Mouse (Mus musculus): ENCODE results near the gene Ttn. TPM values are rescaled to one million over a fixed set of nuclear protein-coding genes. Genes with fewer than 3 reads are reported as not detected.

Ttn gene
- total RNA-seq, 2 experiments from 2014 or later: 4,187 to 4,191 TPM

DNA sequence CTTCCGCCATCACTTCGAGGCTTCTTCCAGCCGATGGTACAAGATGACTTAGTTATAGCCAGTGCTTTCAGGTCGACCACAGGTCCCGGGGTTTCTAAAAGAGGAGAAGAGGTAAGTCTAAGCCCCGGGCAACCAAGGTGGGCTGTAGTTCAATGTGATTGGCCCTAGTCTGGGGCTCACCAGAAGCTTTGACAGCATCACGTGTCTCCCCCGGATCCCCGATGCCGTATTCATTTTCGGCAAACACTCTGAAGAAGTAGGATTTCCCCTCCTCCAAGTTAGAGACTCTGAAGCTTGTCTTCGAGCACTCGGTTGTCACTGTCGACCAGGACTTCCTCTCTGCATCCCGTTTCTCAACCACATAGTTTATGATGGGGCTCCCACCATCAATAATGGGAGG, 225.9 kb downstream of the Ttn start:
- intact Hi-C loops (cut with DNase I; ENCODE audit: low total_unique reads): no loop called here
- DNase-seq: no peak

DNA sequence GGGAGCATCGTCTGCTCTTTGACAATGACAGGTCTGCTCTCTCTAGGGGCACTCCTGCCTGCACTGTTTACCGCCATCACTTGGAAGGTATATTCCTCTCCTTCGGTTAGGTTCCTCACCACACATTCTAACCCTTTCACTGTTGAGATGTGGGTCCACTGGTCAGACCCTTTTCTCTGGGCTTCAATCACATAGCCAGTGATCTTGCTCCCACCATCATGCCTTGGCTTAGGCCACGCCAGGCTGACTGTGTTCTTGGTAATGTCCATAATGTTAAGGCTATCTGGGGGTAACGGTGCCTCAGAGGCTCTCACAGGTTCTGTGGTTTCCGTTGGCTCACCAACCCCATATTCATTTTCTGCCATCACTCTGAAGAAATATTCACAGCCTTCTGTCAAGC, 230.4 kb downstream of the Ttn start:
- intact Hi-C loops (cut with DNase I; ENCODE audit: low total_unique reads): no loop called here
- no peak for DNase-seq

DNA sequence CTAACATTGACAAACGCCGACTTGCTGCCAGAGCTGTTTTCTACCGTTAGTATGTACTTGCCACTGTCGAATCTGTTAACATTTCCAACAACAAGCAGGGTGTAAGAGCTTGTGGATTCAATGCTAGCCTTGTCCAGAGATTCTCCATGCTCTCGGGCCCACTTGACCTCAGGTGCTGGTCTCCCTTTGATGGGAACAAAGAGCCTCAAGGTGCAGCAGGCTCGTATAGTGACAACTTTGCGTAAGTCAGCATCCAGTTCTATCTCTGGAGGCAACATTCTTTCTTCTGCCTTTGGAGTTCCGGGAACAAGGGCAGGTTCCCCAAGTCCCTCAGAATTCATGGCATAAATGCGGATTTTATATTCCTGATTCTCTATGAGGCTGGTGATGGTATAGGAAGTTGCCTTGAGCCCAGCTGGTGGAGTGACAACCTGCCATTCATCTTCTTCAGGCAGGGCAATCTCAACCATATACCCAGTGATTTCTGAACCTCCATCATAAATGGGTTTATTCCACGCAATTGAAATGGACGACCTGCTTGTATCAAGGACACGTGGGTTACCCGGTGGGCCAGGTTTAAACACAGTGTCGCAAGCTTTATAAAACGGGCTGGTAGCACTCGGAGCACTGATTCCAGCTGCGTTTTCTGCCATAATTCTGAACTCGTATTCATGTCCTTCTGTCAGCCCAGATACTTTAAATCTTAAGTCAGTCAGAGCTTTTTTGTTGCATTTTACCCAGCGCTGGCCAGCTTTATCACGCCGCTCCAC, 232.8 kb downstream of the Ttn start:
- intact Hi-C loops (cut with DNase I; ENCODE audit: low total_unique reads): no loop called here
- DNase-seq: no peak

DNA sequence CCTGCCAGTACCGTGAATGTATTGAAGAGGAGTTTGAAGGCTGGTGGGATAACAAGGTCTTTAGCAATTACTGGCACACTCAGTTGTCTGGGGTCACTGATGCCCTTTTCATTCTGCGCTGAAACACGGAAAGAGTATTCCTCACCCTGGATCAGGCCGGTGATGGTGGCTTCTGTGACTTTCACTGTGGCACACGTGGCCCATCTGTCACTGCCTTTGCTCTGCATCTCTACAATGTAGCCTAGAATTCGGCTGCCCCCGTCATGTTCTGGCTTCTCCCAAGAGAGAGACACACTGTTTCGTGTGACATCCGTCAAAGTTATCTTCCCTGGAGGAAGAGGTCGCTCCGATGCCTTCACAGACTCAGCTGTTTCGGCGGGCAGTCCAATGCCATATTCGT, 233.7 kb downstream of the Ttn start:
- intact Hi-C loops (cut with DNase I; ENCODE audit: low total_unique reads): no loop called here
- no peak for DNase-seq

DNA sequence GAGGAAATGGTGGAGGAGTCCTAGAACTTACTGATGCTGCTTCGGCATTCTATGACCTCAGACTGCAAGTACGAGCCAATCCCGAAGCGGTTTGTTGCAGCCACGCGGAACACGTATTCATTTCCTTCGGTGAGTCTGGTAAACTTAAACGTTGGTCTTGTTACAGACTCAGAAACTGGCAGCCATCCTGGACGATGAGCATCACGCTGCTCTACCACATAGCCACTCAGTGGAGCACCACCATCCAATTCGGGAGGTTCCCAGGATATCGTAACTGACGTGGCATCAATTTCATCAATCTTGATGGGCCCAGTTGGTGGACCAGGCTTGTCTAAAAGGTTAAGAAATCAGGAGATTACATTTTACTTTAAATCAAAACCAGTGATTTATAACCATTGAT, 262.7 kb downstream of the Ttn start:
- intact Hi-C loops (cut with DNase I; ENCODE audit: low total_unique reads): no loop called here
- DNase-seq: peak; percentile 2

DNA sequence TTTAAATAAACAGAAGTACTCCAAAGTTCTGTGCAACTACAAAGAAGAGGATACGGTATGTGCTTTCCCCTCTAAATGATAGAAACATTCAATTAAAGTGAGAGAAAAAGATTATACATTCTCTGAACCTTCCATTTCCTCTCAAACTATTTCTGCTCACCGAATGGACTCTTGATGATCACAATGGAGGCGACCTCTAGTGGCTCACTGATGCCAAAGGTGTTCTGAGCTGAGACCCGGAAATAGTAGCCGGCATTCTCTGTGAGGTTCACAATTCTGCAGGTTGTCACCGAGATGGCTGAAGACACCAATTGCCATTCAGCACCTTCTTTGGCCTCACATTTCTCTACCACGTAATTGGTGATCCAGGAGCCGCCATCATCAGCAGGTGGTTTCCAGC, 267.4 kb downstream of the Ttn start:
- intact Hi-C loops (cut with DNase I; ENCODE audit: low total_unique reads): no loop called here
- DNase-seq: no peak

DNA sequence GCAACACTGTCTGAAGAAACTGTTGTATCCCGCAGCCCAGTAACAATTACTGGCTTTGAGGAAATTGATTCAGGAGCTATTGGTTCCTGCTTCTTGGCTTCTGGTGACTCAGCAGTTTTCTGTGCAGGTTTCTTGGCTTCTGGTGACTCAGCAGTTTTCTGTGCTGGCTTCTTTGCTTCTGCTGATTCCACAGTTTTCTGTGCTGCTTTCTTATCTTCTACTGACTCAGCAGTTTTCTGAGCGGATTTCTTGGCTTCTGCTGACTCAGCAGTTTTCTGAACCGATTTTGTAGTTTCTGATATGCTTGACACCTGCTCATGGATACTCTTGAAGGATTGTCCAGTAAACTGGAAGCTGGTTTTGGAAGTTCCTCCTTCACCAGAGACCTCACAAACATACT, 273.8 kb downstream of the Ttn start:
- DNase-seq: no peak
- intact Hi-C loops (cut with DNase I; ENCODE audit: low total_unique reads): no loop called here

DNA sequence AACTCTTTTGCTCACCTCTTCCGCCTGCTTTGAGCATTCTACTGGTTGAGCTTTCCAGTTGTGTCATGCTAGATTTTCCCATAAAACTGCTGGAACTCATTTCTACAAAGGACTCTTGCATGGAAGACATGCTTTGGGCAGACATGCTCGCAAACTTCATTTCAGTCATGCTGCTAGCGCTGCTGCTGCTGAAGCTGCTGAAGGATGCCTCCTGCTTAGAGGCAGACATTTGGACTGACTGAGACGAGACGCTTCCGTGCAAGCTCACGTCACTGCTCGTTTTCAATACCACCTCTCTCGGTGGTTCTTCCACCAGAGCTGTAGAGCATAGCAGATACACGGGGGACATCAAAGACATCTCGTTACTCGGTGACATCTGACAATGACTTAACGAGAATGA, 276.7 kb downstream of the Ttn start:
- DNase-seq: no peak
- intact Hi-C loops (cut with DNase I; ENCODE audit: low total_unique reads): no loop called here

DNA sequence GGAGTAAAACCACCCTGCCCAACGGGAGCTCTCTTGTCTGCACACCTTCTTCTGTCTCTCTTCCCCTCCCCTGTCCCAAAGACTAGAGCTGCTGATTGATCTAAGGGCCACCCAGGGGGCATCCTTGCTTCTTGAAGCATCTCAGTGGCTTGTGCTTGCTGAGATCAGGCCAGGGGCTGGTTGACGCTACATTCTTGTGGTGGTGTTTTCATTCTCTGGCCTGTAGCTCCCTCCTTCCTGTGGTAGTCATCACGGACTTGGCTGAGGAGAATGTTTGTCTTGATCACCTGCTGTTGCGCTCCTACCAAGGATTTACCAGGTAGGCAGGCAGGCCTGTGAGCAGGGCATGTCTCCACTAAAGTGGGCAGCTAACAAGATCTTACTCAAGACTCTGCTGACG, 279.6 kb downstream of the Ttn start:
- intact Hi-C loops (cut with DNase I; ENCODE audit: low total_unique reads): no loop called here

DNA sequence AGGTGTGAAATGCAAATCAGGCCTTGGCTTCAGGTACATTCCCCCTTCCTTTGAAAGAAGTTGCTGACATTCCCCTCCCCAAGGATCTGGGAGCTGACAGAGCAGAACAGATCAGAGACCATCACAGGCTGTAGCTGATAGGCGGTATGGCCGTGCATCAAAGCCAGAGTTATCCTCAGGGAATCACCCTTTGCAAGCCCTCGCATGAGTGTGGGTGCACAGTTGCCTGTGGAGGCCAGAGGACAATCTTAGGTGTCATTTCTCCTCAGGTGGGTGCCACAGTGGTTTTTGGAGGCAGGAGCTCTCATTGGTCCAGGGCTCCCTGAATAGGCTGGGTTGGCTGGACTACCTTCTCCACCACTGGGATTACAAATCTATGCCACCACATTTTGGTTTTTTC, 280.2 kb downstream of the Ttn start:
- intact Hi-C loops (cut with DNase I; ENCODE audit: low total_unique reads): no loop called here
- DNase-seq: no peak

More for the DNA sequence above, 279.6 kb downstream of the Ttn start:
- no peak for DNase-seq

DNA sequence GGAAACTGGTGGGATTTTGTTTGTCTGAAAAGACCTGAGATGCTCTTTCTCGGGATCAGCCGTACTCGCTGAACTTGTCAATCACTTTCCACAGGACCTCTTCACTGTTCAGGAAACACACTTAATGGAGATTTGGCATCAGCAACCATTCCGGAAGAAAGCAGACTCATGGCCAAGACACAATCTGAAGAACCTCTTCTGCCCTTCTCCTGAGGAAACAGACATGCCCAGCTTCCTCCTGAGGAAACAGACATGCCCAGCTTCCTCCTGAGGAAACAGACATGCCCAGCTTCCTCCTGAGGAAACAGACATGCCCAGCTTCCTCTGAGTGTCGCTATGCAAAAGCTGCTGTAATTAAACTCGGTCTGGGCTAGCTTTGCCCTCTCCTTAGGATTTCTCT, 287.1 kb downstream of the Ttn start:
- no peak for DNase-seq
- intact Hi-C loops (cut with DNase I; ENCODE audit: low total_unique reads): no loop called here

DNA sequence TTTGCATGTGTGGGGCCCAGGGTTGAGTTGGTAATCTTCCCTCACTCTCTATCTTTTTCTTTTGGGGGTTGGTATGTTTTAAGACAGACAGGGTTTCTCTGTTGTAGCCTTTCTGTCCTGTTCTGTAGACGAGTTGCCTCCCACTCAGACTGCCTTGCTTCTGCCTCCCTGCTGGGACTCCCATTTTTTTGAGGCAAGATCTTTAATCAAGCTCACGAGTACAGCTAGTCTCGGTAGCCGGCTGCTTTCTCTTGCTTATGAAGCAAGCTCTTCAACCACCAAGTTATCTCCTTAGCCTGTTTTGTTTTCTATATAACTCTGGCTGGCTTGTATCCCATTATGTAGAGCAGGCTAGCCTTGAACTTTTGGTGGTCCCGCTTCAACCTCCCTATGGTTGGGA, 288.6 kb downstream of the Ttn start:
- no peak for DNase-seq
- intact Hi-C loops (cut with DNase I; ENCODE audit: low total_unique reads): no loop called here

DNA sequence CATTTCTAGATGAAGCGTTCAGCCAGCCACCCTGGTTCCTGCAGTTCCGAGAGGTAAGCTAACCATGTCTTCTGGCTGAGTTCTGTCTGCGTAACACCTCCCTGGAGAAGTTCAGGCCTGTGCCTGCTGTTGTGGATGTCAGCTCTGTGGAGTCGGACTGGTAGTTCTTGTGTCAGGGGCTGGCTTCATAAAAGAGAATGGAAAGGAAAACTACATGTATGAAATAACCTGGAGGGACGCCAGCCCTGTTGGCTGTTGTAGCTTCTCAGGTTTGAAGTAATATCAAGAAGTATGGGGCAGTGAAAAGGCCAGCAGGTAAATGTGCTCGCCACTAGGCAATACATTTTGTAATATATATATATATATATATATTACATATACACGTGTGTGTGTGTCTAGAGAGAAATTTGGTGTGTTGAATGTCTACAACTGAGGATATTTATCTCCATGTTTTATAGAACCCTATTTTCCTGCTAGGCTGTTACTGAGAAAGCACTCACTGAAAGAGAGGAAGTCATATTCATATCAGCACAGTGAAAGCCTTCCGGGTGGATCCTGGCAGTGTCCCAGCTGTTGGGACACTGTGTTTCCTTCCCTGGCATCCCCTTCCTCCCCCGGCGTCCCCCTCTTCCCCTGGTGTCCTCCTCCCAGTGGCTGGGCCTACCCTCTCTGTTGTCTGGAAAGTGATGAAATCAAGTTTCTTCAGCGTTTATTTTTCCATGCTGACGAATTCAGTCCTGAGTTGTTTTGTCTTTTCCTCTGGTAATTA, 291.7 kb downstream of the Ttn start:
- DNase-seq: peak; percentile 55
- intact Hi-C loops (cut with DNase I; ENCODE audit: low total_unique reads): no loop called here

DNA sequence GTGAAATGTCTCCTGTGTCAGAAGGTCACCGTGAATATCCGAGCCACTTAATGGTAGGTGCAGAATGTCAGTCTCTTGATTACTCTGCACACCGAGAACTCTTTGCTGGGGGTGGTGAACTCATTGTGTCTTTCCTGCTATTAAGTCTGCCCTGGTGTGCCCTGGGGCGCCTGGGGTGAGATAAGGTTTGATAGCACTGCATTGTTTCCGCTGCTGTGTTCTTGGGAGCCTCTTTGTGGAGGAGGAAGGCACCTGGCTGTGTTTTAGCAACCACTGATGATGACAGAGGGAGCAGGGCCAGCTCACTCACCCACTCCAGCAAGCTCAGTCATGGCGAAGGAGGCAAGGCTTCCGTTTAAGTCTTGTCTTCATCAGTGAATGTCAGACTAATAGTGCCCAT, 294.2 kb downstream of the Ttn start:
- DNase-seq: no peak
- intact Hi-C loops (cut with DNase I; ENCODE audit: low total_unique reads): no loop called here

DNA sequence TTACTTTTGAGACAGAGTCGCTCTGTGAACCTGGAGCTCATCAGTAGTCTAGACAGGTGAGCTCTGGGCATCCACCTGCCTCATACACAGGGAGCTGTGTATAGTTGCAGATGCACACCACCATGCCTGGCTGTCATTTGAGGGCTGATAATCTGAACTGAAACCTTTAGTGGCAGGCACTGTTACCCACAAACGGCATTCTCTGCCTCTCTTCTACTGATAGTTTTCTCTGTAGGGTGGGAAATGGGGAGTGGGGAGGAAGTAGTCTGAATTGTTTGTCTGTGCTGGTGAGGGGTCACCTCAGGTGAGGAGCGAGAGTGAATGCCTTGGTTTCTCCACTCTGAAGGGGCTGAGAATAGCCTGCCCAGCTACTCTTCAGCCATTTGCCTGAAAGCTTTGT, 294.7 kb downstream of the Ttn start:
- intact Hi-C loops (cut with DNase I; ENCODE audit: low total_unique reads): no loop called here
- no peak for DNase-seq

DNA sequence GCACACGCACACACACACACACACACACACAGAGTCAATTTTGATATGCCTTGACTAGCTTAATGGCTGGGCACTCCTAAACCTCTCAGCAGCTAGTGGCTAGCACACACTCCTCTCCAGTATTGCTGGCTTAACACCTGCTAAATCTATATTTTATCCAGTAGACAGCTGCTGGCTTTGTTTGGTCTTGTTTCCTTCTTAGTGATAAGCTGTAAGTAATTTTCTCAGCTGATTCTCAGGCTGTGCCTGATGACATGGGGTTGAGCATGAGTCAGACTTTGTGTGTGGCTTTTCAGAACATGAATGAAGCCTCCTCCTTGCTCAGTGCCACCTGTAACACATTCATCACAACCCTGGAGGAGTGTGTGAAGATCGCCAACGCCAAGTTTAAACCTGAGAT, 295.4 kb downstream of the Ttn start:
- intact Hi-C loops (cut with DNase I; ENCODE audit: low total_unique reads): no loop called here
- DNase-seq: no peak

DNA sequence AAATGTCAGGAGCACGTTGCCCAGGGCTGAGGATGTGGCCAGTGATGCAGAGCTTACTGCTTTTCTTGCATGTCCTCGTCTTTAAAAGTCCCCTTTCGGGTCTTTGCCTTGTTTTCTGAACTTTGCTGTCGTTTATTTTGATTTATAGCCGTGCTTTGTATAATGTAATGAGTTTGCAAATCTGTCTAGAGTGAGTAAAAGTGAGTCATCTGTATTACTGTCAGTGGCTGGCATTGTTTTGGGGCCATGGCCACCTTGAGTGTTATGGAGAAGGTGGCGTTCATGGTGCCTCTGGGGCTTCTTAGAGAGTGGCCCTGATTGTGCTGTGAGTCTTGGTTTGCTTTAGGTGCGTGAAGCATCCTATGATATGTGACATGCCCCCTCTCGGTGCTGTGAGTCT, 300.0 kb downstream of the Ttn start:
- DNase-seq: no peak
- intact Hi-C loops (cut with DNase I; ENCODE audit: low total_unique reads): no loop called here

DNA sequence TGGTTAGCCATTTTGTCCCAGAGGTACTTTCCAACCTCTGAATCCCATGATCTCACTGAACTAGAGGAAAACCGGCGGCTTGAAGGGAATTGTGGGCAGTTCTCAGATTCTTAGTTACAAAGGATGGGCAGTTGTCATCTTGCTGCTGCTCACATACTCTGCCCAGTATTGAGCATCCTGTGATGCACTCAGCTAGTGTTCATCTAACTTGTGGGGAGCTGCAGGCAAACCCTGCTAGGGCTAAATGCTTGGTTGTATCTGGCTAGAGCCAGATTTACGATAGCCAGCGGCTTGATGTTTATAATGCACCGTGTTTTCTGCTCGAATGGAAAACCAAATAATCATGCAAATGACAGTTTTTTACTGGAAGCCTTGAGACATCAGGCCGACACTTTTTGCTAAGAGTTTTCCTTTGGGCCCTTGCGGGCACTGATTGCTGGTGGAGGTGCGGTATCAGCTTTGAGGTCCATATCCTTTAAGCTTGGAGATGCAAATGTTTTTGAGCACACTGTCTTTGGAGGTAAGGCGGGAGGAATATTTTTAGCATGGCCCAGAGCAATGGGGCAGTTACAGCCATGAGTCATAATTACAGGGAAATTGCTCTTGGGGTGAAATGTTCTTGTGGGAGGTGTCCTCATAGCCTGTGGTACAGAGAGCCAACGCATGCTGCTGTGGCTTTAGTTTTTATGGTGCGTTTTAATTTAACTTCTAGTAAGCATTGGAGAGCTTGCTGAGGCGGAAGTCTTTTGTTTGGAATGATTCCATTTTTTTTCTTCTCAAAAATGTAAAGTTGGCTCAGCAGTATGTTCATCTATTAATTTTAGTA, 305.7 kb downstream of the Ttn start:
- no peak for DNase-seq
- intact Hi-C loops (cut with DNase I; ENCODE audit: low total_unique reads): no loop called here

DNA sequence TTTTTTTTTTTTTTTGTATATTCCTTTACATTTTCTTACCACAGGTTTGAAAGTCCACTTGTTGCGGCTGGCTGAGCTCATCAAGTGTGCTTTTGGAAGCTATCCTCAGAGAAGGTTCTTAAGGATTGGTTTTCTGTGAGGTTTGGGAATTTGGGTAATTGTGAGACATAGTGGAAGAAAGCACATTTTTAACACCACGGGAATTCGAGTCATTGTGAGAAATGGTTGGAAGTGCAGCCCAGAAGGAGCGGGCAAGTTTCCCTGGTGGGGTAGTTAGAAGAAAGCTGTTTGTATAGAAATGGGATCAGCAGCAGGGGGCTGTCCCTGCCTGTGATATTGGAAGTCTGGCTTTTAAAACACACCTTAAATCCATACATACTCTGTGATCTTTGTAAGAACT, 306.4 kb downstream of the Ttn start:
- intact Hi-C loops (cut with DNase I; ENCODE audit: low total_unique reads): no loop called here
- DNase-seq: no peak

DNA sequence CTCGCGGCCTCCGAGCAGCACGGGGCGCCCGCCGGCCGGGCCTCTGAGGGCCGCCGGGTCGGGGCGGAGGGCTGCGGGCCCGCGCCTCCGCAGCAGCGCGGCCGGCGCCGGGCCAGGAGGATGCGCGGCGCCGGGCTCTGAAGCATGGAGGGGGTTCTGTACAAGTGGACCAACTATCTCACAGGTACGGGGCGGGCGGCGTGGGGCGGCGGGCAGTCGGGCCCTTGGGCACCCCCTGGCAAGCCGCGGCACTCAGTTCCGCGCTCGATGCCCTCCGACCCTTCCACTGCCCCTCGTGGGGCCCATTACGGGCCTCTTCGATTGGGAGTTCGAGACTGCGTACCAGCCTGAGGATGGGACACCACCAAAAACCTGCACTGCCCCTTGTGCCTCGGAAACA, 306.9 kb downstream of the Ttn start:
- intact Hi-C loops (cut with DNase I; ENCODE audit: low total_unique reads): no loop called here

More for the DNA sequence above, 306.9 kb downstream of the Ttn start:
- DNase-seq: no peak

All from gastrocnemius, postnatal 14 days (tissue).